Mouse (Mus musculus) stomach, adult 2 months (tissue): ENCODE results near the gene Copb2. TPM values are rescaled to one million over a fixed set of nuclear protein-coding genes. Genes with fewer than 3 reads are reported as not detected.

ENCODE experiments used
- polyA plus RNA-seq: library from polyadenylated mRNA; depleted of rRNA; stranded (reverse); fragments of >200 nt; gene quantifications from 2 replicates; pipeline ENCODE4 v1.2.3, GENCODE M21; 2012; rRNA removed

Gene Copb2
- 5.1 and 7.2 TPM in 2 replicates for polyA plus RNA-seq

DNA sequence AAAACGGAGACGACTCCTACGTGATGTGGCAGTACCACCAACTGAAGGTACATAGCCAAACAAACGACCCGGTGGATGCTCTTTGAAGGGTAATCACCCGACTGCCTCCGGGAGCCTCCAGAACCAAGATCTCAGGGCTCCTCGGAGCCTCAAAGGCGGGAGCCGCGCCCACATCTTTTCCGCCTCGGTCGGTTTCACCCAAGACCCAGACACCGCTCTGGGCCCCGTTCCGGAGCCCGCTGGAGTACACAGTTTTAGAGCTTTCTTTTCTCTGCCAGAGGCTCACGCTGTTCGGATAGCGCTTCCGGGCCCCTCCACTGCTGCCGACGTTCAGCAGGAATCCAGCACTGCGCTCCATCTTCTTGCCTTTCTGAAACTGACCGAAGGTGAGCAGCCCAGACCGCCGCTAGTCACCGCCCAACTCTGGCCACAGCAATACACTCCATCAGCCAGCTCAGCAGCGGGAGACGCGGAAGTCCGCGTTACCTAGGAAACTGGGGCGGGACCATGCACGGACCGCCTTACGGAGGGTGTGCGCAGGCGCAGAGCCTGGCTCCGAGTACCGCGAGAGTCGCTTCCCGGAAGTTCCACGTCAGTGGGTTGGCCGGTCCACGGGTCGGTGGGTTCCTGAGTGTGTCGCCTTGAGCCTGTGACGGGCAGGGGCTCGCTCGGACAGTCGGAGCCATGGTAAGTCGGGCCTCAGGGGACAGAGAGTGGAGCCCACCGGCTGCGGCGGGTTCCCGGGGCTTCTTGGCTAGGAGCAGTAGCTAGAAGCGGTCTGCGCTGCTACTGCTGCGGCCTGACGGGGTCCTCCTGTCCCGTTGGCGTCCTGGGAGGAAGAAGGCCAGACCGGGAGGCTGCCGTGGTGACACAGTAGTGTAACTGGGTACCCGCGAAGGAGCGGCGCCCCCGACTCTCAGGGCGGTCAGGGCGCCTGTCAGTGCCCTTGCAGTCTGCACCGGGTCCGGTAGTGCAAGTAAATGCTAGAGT is at the start of gene Copb2:
Copb2 (plus strand) TSS at position 585 of the 990 bp plus-strand sequence.

DNA sequence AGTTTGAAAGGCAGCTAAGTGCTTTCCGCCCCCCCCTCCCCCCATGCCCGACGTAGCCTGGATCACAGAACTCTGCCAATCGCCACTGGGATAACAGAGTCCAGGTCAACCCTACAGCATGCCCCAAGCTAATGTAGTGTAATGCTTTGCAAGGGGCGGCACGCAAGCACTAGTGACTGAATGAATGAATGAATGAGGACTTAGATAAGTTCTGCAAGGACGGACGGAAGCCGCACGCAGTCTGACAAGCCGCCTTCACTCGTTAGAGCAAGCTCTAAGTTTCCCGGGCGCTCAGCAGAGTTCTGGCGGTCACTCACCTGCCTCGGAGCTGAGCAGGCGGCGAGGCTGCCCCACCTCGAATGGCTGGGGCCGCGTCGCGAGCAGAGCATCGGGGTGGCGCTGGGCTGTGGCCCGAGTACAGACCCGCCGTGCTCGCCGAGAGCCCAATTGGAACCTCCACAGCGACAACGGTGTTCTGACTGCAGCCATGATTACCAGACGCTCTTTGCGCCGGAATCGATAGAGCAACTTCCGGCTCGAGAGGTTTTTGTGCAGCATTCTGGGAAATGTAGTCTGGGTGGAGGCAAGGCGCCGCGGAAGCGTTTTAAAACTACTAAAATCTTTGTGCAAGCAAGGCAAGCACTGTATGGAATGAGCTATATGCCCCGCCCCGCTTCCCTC is 37.8 kb downstream of the Copb2 start, which contains the start of gene Mrps22:
Mrps22 (minus strand) TSS at position 505 of the 681 bp plus-strand sequence.

Other genes starting within 250 kb of the Copb2 start
- gene Rbp1, start 140.8 kb upstream of the Copb2 start, polyA plus RNA-seq: 7.0 and 8.4 TPM in 2 replicates
- 5.4 and 6.1 TPM in 2 replicates for gene Rbp2, start 77.6 kb upstream of the Copb2 start, polyA plus RNA-seq
- gene Mrps22, start 37.9 kb downstream of the Copb2 start, polyA plus RNA-seq: 10.7 and 13.8 TPM in 2 replicates